Mouse (Mus musculus) ovary, postnatal 10 days (tissue): ENCODE results near the gene Pcsk4.

ENCODE experiments used
- DNase-seq: peaks from one replicate; pipeline ENCODE4 v3.0.0; 2022; ENCODE audit warnings: low spot score

Gene Pcsk4

DNA sequence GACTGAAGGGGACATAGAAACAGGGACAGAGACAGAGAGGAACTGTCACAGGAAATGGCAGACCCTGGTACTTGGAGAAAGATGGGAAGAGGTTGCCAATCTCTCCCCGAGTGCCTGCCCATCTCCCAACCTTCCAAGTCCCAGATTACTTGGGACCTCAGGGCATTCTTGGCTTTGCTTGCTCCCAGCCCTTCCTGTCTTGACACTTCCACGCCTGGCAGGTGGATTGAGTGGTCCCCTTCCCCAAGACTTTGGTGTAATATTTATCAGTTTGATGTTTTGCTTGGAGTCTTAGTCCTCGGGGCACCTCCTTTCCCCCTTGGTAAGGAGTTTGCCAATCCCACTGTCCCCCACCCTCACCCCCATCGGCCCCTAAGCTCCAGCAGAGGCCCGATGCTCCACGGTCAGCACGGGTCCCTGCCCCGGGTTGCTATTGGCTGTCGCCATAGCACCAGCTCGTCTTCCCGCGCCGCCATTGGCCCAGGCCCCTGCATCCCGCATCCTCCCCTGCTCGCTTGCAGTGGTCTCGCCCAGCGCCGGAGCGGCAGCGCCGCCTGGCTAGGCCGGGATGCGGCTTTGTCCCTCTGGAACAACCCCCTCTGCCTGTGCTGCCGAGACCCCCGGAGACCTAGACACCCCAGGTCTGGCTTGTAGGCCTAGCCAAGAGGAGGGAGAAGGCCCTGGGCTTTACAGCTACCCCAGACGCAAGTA is 30.6 kb downstream of the Pcsk4 start:
- DNase-seq, result no peak

DNA sequence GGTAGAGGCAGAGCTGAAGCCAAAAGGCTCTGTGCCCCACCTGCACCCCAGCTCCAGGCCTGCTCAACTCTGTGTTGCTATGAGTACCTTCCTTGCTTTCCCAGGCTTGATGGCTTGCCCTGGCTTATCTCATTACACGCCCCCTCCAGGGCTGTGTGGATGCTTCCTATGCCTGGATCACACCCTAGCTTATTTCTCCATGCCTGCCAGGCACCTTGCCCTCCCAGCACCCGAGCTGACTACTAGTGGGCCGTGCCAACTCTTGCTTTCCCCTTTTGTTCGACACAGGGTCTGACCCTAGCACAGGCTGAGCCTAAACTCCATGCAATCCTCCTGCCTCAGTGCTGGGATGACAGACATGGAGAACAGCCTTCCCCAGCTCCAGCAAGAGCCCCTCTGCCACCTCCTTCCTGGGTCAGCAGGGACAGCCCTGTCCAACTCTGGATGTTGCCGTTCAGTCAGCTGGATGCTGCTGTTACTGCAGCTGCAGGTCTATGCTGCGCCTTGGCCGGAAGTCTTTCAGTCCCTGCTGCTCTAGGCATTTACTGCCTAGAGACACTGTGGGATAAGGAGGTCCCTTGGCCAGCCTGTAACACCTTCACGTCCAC is 31.7 kb downstream of the Pcsk4 start:
- DNase-seq, result no peak

DNA sequence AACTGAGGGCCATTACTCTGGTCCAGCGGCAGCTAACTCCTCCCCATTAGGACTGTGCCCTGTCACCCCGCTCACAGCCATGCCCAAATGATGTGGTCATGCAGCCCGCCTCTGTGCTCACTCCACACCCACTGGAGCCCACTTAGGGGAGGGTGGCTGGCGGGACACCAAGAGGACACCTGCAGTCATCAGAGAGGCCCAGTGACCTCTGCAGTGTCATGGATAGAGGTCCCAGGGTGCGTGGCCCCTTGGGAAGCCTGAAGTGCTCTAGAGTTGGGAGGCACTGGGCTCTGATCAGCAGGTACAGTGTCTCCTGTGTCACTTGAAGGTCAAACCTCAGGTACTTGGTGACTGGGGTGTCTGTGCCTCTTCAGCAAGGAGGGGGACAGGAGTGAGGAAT is 32.5 kb downstream of the Pcsk4 start:
- no peak for DNase-seq

GRCm38 (mm10) chr10:80295618-80296425 is 33.5 kb downstream of the Pcsk4 start, which contains the start of gene Apc2:
TSS of gene Apc2 (plus strand) at chr10:80295977.
- peak; percentile 47 for DNase-seq

- DNase-seq, result no peak
Observed at GRCm38 (mm10) chr10:80294788-80295303, 34.5 kb downstream of the Pcsk4 start.

DNA sequence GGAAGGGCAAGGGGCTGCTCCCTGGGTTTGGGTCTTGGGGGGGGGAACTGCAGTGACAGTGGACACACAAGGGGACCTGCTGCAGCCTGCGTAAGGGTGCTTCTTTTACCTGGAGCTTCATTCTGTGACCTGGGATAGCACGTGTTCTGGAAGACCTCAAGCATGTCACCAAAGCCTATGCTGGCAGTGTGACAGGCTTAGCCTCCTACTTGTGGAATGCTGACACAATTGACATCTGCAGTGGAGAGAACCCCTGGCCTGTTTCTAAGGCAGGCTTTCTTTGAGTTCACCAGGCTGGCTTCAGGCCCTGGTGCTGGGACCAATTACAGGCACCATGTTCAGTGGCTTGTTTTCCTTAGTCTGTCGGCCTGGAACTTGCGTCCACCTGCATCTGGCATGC is 35.0 kb downstream of the Pcsk4 start:
- DNase-seq, result no peak

DNA sequence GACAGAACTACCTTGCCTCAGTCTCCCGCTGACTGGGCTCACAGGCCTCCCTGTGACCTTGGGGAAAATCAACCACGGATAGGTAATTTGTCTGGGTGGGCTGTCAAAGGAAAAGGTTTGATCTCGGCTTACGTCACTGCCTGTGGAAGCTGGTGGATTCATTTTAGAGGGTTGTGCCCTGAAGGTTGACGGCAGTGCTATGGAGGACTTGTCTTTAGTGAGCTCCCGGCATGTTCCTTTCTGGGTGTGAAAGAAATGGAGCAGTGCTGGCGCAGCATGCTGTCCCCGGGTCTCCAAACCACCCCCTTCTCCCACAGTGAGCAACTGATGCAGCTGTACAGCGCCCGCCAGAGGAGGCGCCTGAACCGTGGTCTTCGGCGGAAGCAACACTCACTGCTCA is 36.0 kb downstream of the Pcsk4 start:
- DNase-seq, result no peak

GRCm38 (mm10) chr10:80292251-80293146 is 36.8 kb downstream of the Pcsk4 start, which contains the start of gene Rps15:
TSS of gene Rps15 (plus strand) at chr10:80292453.
- DNase-seq, result peak; percentile 85

DNA sequence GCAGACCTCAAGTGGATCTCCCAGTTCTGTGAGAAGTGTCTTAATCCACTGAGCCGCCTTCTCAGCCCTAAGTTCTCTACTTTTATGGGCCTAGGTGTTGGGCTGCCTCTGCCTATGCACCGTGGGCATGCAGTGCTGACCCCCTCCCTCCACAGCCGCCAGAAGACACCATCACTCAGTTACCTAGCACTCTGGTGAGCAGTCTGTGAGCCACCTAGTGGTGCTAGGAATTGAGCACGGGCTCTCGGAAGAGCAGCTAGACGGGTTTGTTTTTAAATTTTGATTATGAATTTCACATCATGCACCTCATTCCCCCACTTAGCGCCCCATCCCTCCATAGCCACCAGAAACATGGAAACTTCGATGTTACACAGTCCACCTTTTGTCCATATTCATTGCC is 40.6 kb downstream of the Pcsk4 start:
- DNase-seq, result no peak

DNA sequence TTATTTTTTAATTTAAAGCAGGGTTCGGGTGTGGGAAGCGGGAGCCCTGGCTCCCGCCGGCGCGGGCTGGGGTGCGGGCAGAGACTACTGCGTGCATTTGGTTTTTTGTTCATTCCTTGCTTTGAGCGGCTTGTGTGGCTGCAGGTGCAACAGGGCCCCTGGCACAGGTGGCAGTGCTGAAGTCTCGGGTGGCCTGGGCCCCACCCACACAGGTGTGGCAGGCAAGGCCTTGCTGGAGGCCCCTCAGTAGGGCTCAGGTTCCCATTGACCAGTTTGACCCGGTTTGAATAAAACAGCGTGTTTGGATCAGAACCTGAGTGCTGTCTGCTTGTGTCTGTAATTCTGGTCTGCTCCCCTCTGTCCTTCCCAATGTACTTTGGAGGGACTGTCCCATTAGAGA is 41.2 kb downstream of the Pcsk4 start:
- no peak for DNase-seq

GRCm38 (mm10) chr10:80285222-80286070 is 43.9 kb downstream of the Pcsk4 start:
- DNase-seq, result no peak

- DNase-seq, result no peak
Observed at GRCm38 (mm10) chr10:80282481-80283441, 46.5 kb downstream of the Pcsk4 start.

- no peak for DNase-seq
Observed at GRCm38 (mm10) chr10:80281921-80282371, 47.4 kb downstream of the Pcsk4 start.

GRCm38 (mm10) chr10:80281304-80281703 is 48.0 kb downstream of the Pcsk4 start:
- no peak for DNase-seq

GRCm38 (mm10) chr10:80279273-80279672 is 50.0 kb downstream of the Pcsk4 start:
- no peak for DNase-seq

DNA sequence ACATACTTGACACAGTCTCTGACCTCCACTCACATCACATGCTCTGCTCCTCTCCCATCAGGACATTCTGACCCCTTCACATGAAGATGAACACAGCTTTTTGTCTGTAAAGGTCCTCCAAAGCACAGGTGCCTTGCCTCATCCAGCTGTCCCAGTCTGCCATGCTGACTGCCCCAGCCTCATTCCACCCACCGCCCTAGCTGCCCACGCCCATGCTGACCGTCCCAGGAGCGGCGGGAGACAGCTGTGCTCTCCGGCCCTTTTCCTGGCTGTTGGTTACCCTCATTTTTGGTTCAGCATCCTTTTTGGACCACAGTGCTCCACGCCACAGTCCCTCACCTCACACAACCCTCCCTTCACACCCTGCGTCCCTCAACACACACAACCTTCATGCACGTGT is 50.9 kb downstream of the Pcsk4 start:
- no peak for DNase-seq

GRCm38 (mm10) chr10:80276238-80276637 is 53.1 kb downstream of the Pcsk4 start:
- no peak for DNase-seq

DNA sequence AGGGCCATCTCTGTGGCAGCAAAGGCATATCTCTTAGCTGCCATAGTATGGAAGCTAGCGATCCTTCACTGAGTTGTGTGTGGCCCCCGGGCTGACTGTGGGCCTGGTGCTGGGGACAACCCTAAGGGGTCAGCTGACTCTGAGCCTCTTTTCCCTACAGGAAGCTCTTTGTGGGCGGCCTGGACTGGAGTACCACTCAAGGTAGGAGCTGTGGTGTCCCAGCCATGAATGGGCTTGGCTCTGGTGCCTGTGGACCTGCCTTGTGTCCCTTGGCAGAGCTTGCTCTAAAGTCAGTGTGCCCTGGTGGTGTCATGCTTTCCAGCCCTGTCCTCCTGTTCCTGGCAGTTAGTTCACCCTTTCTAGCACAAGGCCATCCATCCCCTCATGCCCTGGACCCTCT is 55.5 kb downstream of the Pcsk4 start:
- no peak for DNase-seq

GRCm38 (mm10) chr10:80271870-80272585 is 57.3 kb downstream of the Pcsk4 start:
- DNase-seq, result no peak
